Mouse (Mus musculus): ENCODE measurements around the gene Rab4a. TPM values are rescaled to one million over a fixed set of nuclear protein-coding genes. Genes with fewer than 3 reads are reported as not detected.

The Rab4a gene
- total and polyA plus RNA-seq, 3 experiments: 1.7 to 5.3 TPM; not detected in 1

DNA sequence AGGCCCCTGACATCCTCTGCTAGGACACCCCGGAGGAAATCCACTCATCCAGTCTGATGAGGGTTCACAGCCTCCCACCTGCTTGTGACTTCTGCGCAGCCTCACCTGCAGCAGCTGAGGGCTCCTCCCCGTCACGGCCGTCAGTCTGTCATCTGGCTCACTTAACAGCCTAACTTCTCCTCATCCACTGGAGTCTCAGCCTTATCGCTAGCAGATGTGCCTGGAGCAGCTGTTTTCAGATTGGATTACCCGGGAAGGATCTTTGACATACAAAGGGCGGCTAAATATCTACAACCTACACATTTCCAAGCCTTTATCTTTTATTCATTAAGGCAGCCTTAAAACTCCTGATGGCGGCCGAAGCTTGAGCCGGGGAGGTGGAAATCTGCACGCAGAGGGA lies 32.3 kb upstream of the Rab4a start:
- ATAC-seq (ENCODE audit: extremely low read depth, insufficient number of reproducible peaks, low FRiP score, poor library complexity, severe bottlenecking) (no peak), DNase-seq (ENCODE audit: low spot score) (no peak)
- no peaks in the 10 kb centered on the region for H3K4me1 ChIP-seq (ENCODE audit: insufficient read depth, low read depth, low read length)
- H3K9me3 ChIP-seq (replicated peaks): peaks cover 10% of the 10 kb centered on the region; the same call in 1 of the 2 replicates
- TF ChIP-seq GATA1 (IDR thresholded peaks at IDR 0.05; ENCODE audit: borderline replicate concordance, low read length) (no peak), TAL1 (conservative IDR thresholded peaks at IDR 0.05; ENCODE audit: low read depth, low read length) (no peak), CTCF (IDR thresholded peaks at IDR 0.05; ENCODE audit: low read depth, low read length) (no peak), GATA2 (IDR thresholded peaks at IDR 0.05; ENCODE audit: borderline replicate concordance, low read depth, low read length) (no peak), POLR2AphosphoS5 (IDR thresholded peaks at IDR 0.05; ENCODE audit: insufficient replicate concordance, low read depth, low read length) (no peak)
- H3K36me3 ChIP-seq (replicated peaks): no peaks in the 10 kb centered on the region
- H3K4me3 ChIP-seq (ENCODE audit: low read depth, low read length): no peak overlapping the region
- H3K27me3 ChIP-seq (ENCODE audit: insufficient read depth, low read length): no peaks in the 10 kb centered on the region; the same call in 1 of the 2 replicates

DNA sequence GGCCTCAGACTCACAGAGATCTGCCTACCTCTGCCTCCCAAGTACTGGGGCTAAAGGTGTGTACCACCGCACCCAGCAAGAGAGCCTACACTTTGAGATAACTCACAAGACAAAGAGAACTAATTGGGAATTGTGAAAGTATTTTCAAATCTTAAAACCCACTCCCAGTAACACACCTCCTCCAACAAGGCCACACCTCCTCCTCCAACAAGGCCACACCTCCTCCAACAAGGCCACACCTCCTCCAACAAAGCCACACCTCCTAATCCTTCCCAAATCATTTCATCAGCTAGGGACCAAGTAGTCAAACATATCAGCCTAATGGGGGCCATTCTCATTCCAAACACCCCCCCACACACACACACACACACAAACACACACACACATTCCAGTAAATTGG lies 31.3 kb upstream of the Rab4a start:
- H3K36me3 ChIP-seq (replicated peaks): no peaks in the 10 kb centered on the region
- no peaks in the 10 kb centered on the region for H3K4me1 ChIP-seq (ENCODE audit: insufficient read depth, low read depth, low read length)
- DNase-seq (ENCODE audit: low spot score) (no peak), ATAC-seq (ENCODE audit: extremely low read depth, insufficient number of reproducible peaks, low FRiP score, poor library complexity, severe bottlenecking) (no peak)
- H3K4me3 ChIP-seq (ENCODE audit: low read depth, low read length): no peak overlapping the region
- peaks cover 6% of the 10 kb centered on the region; the same call in 1 of the 2 replicates for H3K9me3 ChIP-seq (replicated peaks)
- TF ChIP-seq GATA1 (IDR thresholded peaks at IDR 0.05; ENCODE audit: borderline replicate concordance, low read length) (no peak), POLR2AphosphoS5 (IDR thresholded peaks at IDR 0.05; ENCODE audit: insufficient replicate concordance, low read depth, low read length) (no peak), GATA2 (IDR thresholded peaks at IDR 0.05; ENCODE audit: borderline replicate concordance, low read depth, low read length) (no peak), CTCF (IDR thresholded peaks at IDR 0.05; ENCODE audit: low read depth, low read length) (no peak), TAL1 (conservative IDR thresholded peaks at IDR 0.05; ENCODE audit: low read depth, low read length) (no peak)
- peaks cover 2% of the 10 kb centered on the region; the same call in 1 of the 2 replicates for H3K27me3 ChIP-seq (ENCODE audit: insufficient read depth, low read length)

DNA sequence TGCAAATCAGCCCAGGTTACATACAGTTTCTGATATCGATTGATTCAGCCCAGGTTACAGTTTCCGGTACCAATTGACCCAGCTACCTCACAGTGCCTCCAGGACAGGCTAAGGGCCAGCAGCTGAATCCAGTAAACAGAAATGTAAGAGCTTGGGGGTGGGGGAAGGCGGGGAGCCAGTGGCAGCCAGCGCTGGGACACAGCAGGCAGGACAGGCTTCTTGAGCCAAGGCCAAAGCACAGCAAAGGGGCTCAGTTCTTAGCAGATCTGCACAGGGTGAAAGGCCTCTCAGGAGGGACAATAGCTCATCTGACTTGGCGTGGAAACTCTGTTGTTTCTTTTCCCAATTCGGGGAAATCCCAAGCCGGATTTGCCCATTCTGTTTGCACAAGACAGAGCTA lies 28.5 kb upstream of the Rab4a start:
- H3K36me3 ChIP-seq (replicated peaks): no peaks in the 10 kb centered on the region
- peaks cover 6% of the 10 kb centered on the region; the same call in 1 of the 2 replicates for H3K9me3 ChIP-seq (replicated peaks)
- no peak for ATAC-seq (ENCODE audit: extremely low read depth, insufficient number of reproducible peaks, low FRiP score, poor library complexity, severe bottlenecking)
- peaks cover 3% of the 10 kb centered on the region; the same call in 1 of the 2 replicates for H3K27me3 ChIP-seq (ENCODE audit: insufficient read depth, low read length)
- TF ChIP-seq CTCF (IDR thresholded peaks at IDR 0.05; ENCODE audit: low read depth, low read length): no peak
- no peak for TF ChIP-seq GATA1 (IDR thresholded peaks at IDR 0.05; ENCODE audit: borderline replicate concordance, low read length)
- TF ChIP-seq POLR2AphosphoS5 (IDR thresholded peaks at IDR 0.05; ENCODE audit: insufficient replicate concordance, low read depth, low read length): no peak
- TF ChIP-seq TAL1 (conservative IDR thresholded peaks at IDR 0.05; ENCODE audit: low read depth, low read length): no peak
- no peak for TF ChIP-seq GATA2 (IDR thresholded peaks at IDR 0.05; ENCODE audit: borderline replicate concordance, low read depth, low read length)
- H3K4me3 ChIP-seq (ENCODE audit: low read depth, low read length): no peak overlapping the region
- no peaks in the 10 kb centered on the region for H3K4me1 ChIP-seq (ENCODE audit: insufficient read depth, low read depth, low read length)
- DNase-seq (ENCODE audit: low spot score): no peak

DNA sequence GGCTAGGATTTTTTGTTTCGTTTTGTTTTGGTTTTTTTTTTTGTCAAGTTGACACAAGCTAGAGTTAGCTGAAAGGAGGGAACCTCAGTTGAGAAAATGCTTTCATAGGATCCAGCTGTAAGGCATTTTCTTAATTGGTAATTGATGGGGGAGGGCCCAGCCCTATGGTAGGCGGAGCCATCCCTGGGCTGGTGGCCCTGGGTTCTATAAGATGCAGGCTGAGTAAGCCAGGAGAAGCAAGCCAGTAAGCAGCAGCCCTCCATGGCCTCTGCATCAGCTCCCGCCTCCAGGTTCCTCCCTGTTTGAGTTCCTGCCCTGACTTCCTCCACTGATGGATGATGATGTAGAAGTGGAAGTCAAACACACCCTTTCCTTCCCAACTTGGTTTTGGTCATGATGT lies 25.3 kb upstream of the Rab4a start:
- TF ChIP-seq POLR2AphosphoS5 (IDR thresholded peaks at IDR 0.05; ENCODE audit: insufficient replicate concordance, low read depth, low read length) (no peak), CTCF (IDR thresholded peaks at IDR 0.05; ENCODE audit: low read depth, low read length) (no peak), GATA2 (IDR thresholded peaks at IDR 0.05; ENCODE audit: borderline replicate concordance, low read depth, low read length) (no peak), GATA1 (IDR thresholded peaks at IDR 0.05; ENCODE audit: borderline replicate concordance, low read length) (no peak), TAL1 (conservative IDR thresholded peaks at IDR 0.05; ENCODE audit: low read depth, low read length) (no peak)
- no peaks in the 10 kb centered on the region for H3K4me1 ChIP-seq (ENCODE audit: insufficient read depth, low read depth, low read length)
- DNase-seq (ENCODE audit: low spot score) (no peak), ATAC-seq (ENCODE audit: extremely low read depth, insufficient number of reproducible peaks, low FRiP score, poor library complexity, severe bottlenecking) (no peak)
- no peaks in the 10 kb centered on the region for H3K36me3 ChIP-seq (replicated peaks)
- peaks cover 6% of the 10 kb centered on the region for H3K9me3 ChIP-seq (replicated peaks)
- no peak overlapping the region for H3K4me3 ChIP-seq (ENCODE audit: low read depth, low read length)
- H3K27me3 ChIP-seq (ENCODE audit: insufficient read depth, low read length): peaks cover 3% of the 10 kb centered on the region; the same call in 1 of the 2 replicates

DNA sequence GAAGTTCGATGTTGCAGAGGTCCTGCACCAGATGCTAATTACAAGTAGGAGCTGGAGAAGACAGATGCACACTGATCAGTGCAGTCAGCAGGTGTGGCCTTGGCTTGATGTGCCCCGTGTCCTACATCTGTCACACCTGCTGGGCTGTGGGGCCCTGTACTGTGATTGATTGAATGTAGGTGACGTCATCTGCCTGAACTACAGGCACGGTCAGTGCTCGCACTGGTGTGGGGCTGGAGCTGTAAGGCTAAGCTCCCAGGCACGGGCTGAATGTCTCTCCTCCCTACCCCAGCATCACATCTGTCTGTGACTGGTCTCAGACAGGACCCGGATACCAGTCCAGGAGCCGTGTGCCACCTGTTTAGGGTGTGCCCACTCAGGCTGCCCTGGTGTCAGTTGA lies 24.5 kb upstream of the Rab4a start:
- no peak for TF ChIP-seq GATA1 (IDR thresholded peaks at IDR 0.05; ENCODE audit: borderline replicate concordance, low read length)
- TF ChIP-seq CTCF (IDR thresholded peaks at IDR 0.05; ENCODE audit: low read depth, low read length): no peak
- no peak for TF ChIP-seq POLR2AphosphoS5 (IDR thresholded peaks at IDR 0.05; ENCODE audit: insufficient replicate concordance, low read depth, low read length)
- TF ChIP-seq TAL1 (conservative IDR thresholded peaks at IDR 0.05; ENCODE audit: low read depth, low read length): no peak
- no peaks in the 10 kb centered on the region for H3K36me3 ChIP-seq (replicated peaks)
- no peak for DNase-seq (ENCODE audit: low spot score)
- H3K27me3 ChIP-seq (ENCODE audit: insufficient read depth, low read length): peaks cover 3% of the 10 kb centered on the region; the same call in 1 of the 2 replicates
- no peak overlapping the region for H3K4me3 ChIP-seq (ENCODE audit: low read depth, low read length)
- no peaks in the 10 kb centered on the region for H3K4me1 ChIP-seq (ENCODE audit: insufficient read depth, low read depth, low read length)
- no peak for ATAC-seq (ENCODE audit: extremely low read depth, insufficient number of reproducible peaks, low FRiP score, poor library complexity, severe bottlenecking)
- H3K9me3 ChIP-seq (replicated peaks): peaks cover 6% of the 10 kb centered on the region

DNA sequence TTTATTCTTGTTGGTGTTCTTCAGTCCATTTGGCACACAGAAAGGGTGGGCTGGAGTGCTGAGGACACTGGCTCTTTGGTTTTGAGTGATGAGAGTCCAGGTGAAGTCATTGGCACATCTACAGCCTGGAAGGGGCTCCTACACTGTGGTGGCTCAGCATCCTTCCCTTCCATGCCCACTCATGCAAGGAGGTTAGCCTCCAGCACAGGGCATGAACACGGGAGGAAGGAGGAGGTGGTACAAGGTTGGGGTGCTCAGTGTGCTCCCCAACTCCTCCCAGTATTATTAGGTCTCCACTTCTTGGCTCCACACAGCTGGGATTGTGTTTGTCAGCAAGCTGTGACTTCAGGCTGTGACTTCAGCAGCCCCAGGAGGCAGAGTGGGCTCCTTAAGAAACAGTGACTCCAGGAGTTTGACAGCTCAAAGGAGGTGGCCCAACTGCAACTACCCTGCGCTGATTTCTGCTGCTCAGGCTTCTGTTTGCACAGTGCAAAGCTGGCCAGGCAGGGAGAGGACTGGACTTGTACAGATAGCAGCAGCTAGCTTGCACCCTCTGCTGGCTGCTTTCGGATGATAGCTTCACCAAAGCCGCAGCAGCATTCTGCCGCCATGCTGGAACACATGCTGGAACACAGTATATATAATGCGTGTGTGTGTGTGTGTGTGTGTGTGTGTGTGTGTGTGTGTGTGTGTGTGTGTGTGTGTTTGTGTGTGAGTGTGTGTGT lies 22.1 kb upstream of the Rab4a start:
- DNase-seq (ENCODE audit: low spot score): no peak
- peaks cover 7% of the 10 kb centered on the region; the same call in 1 of the 2 replicates for H3K27me3 ChIP-seq (ENCODE audit: insufficient read depth, low read length)
- no peak for ATAC-seq (ENCODE audit: extremely low read depth, insufficient number of reproducible peaks, low FRiP score, poor library complexity, severe bottlenecking)

More for the DNA sequence above, 22.1 kb upstream of the Rab4a start:
- Histone ChIP-seq H3K4me3 (ENCODE audit: low read depth, low read length) (no peak overlapping the region), H3K36me3 (replicated peaks) (no peaks in the 10 kb centered on the region), H3K9me3 (replicated peaks) (peaks cover 6% of the 10 kb centered on the region), H3K4me1 (ENCODE audit: insufficient read depth, low read depth, low read length) (no peaks in the 10 kb centered on the region)
- TF ChIP-seq GATA1 (IDR thresholded peaks at IDR 0.05; ENCODE audit: borderline replicate concordance, low read length) (no peak), CTCF (IDR thresholded peaks at IDR 0.05; ENCODE audit: low read depth, low read length) (no peak), GATA2 (IDR thresholded peaks at IDR 0.05; ENCODE audit: borderline replicate concordance, low read depth, low read length) (no peak), POLR2AphosphoS5 (IDR thresholded peaks at IDR 0.05; ENCODE audit: insufficient replicate concordance, low read depth, low read length) (no peak), TAL1 (conservative IDR thresholded peaks at IDR 0.05; ENCODE audit: low read depth, low read length) (no peak)

All from G1E (cell line).